Mouse (Mus musculus) liver, embryonic 13.5 days (tissue): Measurements from ENCODE around the gene Rab11fip5. TPM values are rescaled to one million over a fixed set of nuclear protein-coding genes. Genes with fewer than 3 reads are reported as not detected.
A peak's percentile ranks its signal among the peaks of the same experiment; 100 is the strongest.

Source experiments
- ATAC-seq: fragments of 200-750 bp; cut with Nextera tagmentation; 2 replicates; pipeline ENCODE4 v1.8.0; 2017; ENCODE audit warnings: low read depth, mild to moderate bottlenecking, moderate number of reproducible peaks, moderate library complexity
- DNase-seq: peaks from one replicate; pipeline ENCODE4 v3.0.0; 2022
- H3K27ac ChIP-seq: fragments of 300-500 bp; sonication (generic); 2 replicates; pipeline ENCODE4 v1.5.1; 2015; ENCODE audit warnings: moderate library complexity, mild to moderate bottlenecking, inconsistent platforms
- H3K27me3 ChIP-seq: fragments of 300-500 bp; sonication (generic); 2 replicates; pipeline ENCODE4 v1.6.1; 2015; ENCODE audit warnings: mild to moderate bottlenecking, inconsistent platforms
- H3K36me3 ChIP-seq: fragments of 300-500 bp; sonication (generic); 2 replicates; pipeline ENCODE4 v1.6.1; 2015; ENCODE audit warnings: mild to moderate bottlenecking, inconsistent platforms
- H3K4me1 ChIP-seq: fragments of 300-500 bp; sonication (generic); replicated peaks from 2 replicates; pipeline ENCODE4 v1.6.1; 2015; ENCODE audit warnings: inconsistent platforms
- H3K4me2 ChIP-seq: fragments of 300-500 bp; sonication (generic); 2 replicates; pipeline ENCODE4 v1.6.1; 2015; ENCODE audit warnings: inconsistent platforms, mild to moderate bottlenecking, moderate library complexity
- H3K4me3 ChIP-seq: fragments of 300-500 bp; sonication (generic); replicated peaks from 2 replicates; pipeline ENCODE4 v1.5.1; 2015; ENCODE audit warnings: mild to moderate bottlenecking, inconsistent platforms
- H3K9ac ChIP-seq: fragments of 300-500 bp; sonication (generic); 2 replicates; pipeline ENCODE4 v1.6.1; 2015; ENCODE audit warnings: mild to moderate bottlenecking, inconsistent platforms
- H3K9me3 ChIP-seq: fragments of 300-500 bp; sonication (generic); replicated peaks from 2 replicates; pipeline ENCODE4 v1.6.1; 2016; ENCODE audit warnings: inconsistent platforms
- WGBS: fragments of 180-500 bp; shearing (Covaris S2); methylation state at CpG from one replicate; pipeline ENCODE4 v1.1.7; 2015; ENCODE audit not compliant: insufficient replicate concordance; 5-methylcytosine and 5-hydroxymethylcytosine counted together
- polyA plus RNA-seq: library from polyadenylated mRNA; unstranded; fragments of >200 nt; fragmentation: Nextera tagmentation; extraction: Ambion mirVana; gene quantifications from 2 replicates; pipeline ENCODE4 v1.2.1, GENCODE M21; 2015

Rab11fip5 gene
- polyA plus RNA-seq, 1 experiment from 2014 or later: 0.71 TPM

DNA sequence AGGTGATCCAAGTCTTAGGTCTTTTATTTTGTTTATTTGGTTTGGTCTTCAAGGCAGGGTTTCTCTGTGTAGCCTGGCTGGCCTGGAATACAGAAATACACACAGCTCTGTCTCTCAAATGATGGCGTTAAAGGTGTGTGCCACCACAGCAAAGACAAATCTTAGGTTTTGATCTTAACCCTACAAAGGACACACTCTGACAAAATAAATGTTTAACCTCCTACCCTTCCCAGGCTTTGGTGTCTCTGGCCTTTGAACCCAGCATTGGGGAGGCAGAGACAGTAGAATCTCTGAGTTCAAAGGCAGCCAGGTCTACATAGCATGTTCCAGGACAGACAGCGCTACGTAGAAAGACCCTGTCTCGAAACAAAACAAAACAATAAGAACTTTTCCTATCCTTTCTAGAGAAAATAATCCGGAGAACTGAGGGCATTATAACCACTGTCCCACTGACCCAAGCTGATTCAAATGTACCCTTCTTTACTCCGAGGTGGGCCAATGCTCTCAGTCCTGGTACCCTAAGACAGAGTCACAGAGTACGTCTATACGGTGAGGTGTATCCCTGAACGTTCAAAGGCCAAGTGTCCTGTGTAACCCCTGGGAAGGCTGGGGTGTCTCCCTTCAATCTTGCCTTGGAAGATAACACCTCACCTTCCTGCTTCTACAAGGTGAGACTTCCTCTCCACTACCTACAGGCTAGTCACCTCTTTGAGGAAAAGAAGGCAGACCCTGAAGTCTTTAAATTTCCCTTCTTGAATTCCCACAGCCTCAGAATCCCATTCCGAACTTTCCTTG lies 1.2 kb downstream of the Rab11fip5 start:
- no peak for ATAC-seq

DNA sequence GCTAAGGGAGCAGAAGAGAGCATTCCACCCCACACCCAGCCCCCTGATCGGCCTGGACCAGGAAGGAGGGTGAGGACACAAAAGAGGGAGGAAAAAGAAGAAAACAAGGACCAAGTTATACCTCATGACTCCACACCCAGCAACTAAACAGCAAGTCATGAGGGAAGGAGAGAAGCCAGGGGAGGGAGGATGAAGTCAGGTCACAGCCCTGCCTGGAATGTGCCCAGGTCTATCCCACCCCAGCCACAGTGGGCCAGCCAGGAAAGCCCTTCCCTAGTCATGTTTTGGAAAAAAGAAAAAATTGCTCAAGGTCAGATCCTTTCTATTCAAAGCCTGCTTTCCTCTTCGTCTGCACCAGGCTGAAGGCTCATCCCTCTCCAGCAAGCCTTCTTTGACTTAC lies 1.9 kb downstream of the Rab11fip5 start:
- 64% methylated on average over 2 of the region's 2 CpGs for WGBS
- Histone ChIP-seq H3K27me3 (peaks cover 35% of the 10 kb centered on the region), H3K9ac (no peak overlapping the region), H3K4me1 (peaks cover 46% of the 10 kb centered on the region), H3K9me3 (no peaks in the 10 kb centered on the region), H3K4me3 (no peak overlapping the region), H3K27ac (no peak overlapping the region), H3K36me3 (no peaks in the 10 kb centered on the region), H3K4me2 (no peak overlapping the region)
- ATAC-seq (no peak), DNase-seq (no peak)

More for the DNA sequence above, 1.2 kb downstream of the Rab11fip5 start:
- H3K36me3 ChIP-seq: no peaks in the 10 kb centered on the region
- no peaks in the 10 kb centered on the region for H3K9me3 ChIP-seq
- peak overlapping the region; percentile 76; the same call in 1 of the 2 replicates for H3K9ac ChIP-seq
- peaks cover 50% of the 10 kb centered on the region for H3K4me1 ChIP-seq
- peaks cover 35% of the 10 kb centered on the region for H3K27me3 ChIP-seq
- peak overlapping the region; percentile 99 for H3K4me2 ChIP-seq
- peak overlapping the region; percentile 71 for H3K4me3 ChIP-seq
- no peak overlapping the region for H3K27ac ChIP-seq
- WGBS: 72% methylated on average over 10 of the region's 10 CpGs
- no peak for DNase-seq

- Histone ChIP-seq H3K27ac (no peak overlapping the region), H3K9ac (no peak overlapping the region), H3K4me3 (no peak overlapping the region), H3K27me3 (peaks cover 35% of the 10 kb centered on the region), H3K9me3 (no peaks in the 10 kb centered on the region), H3K36me3 (no peaks in the 10 kb centered on the region), H3K4me1 (peaks cover 46% of the 10 kb centered on the region), H3K4me2 (no peak overlapping the region)
- DNase-seq: no peak
- ATAC-seq: no peak
- WGBS: 77% methylated on average over 6 of the region's 6 CpGs
These were observed 2.5 kb downstream of the Rab11fip5 start for GRCm38 (mm10) chr6:85371859-85372405.

GRCm38 (mm10) chr6:85370666-85371430 lies 3.6 kb downstream of the Rab11fip5 start:
- Histone ChIP-seq H3K27ac (no peak overlapping the region), H3K4me2 (no peak overlapping the region), H3K4me1 (peaks cover 47% of the 10 kb centered on the region), H3K27me3 (peaks cover 35% of the 10 kb centered on the region), H3K9me3 (no peaks in the 10 kb centered on the region), H3K36me3 (no peaks in the 10 kb centered on the region), H3K4me3 (no peak overlapping the region), H3K9ac (no peak overlapping the region)
- ATAC-seq (no peak), DNase-seq (no peak)
- WGBS: 78% methylated on average over 9 of the region's 9 CpGs

GRCm38 (mm10) chr6:85370041-85370440 lies 4.4 kb downstream of the Rab11fip5 start:
- ATAC-seq (no peak), DNase-seq (no peak)
- no peak overlapping the region for H3K4me2 ChIP-seq
- H3K9ac ChIP-seq: no peak overlapping the region
- H3K4me1 ChIP-seq: peaks cover 42% of the 10 kb centered on the region
- H3K4me3 ChIP-seq: no peak overlapping the region
- no peak overlapping the region for H3K27ac ChIP-seq
- peaks cover 34% of the 10 kb centered on the region for H3K27me3 ChIP-seq
- WGBS: 55% methylated on average over 5 of the region's 5 CpGs
- no peaks in the 10 kb centered on the region for H3K36me3 ChIP-seq
- H3K9me3 ChIP-seq: no peaks in the 10 kb centered on the region

DNA sequence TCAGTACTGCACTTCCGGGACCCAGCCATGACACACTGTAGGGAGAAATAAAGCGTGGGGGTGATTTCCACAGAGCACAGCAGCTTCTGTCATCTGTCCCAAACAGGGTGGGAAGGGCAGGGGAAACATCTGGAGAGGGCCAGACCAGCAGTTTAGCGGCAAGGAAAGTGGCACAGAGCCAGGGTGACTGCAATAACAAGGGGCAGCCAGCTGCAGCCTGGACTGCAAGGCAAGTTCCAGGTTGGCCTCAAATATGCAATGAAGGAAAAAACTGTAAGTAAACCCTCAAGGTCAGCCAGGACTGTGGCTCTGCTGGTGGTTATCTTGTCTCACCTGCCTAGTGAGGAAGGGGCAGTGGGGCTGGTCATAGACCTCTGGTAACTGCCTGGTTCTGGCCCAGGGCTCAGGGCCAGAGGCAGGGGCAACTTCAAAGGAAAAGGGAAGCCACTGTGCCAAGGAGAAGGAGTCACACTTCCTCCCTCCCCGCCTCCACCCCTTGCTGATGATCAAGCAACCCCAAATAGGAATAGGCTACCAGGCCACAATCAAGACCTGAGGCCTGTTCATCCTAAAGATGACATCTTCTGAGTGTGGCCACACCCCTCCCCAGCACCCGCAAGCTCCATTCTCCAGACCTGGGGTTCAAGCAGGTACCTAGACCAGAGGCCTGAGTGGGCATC lies 5.1 kb downstream of the Rab11fip5 start:
- H3K27me3 ChIP-seq: peaks cover 36% of the 10 kb centered on the region
- H3K36me3 ChIP-seq: no peaks in the 10 kb centered on the region
- no peak overlapping the region for H3K4me3 ChIP-seq
- H3K4me1 ChIP-seq: peaks cover 37% of the 10 kb centered on the region
- no peak for DNase-seq
- no peak for ATAC-seq
- H3K4me2 ChIP-seq: no peak overlapping the region
- no peak overlapping the region for H3K9ac ChIP-seq
- 58% methylated on average over 5 of the region's 5 CpGs for WGBS
- H3K9me3 ChIP-seq: no peaks in the 10 kb centered on the region
- no peak overlapping the region for H3K27ac ChIP-seq

DNA sequence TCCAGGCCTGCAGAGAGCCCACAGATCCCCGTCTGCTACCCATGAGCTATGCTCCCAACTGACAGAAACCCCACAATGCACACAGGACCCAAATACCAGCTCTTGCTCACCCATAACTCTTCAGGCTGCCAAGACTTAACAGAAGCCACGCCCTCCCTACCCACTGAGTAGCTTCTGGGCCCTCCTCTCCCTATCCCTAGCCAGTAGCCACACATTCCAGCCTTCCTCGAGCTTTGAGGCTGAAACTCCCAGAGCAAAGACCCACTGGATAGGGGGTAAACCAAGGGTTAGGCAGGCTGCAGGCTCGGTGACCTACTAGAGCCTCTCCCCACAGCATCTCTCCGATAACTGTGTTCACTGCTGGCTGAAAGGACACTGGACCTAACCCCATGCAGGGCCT lies 5.7 kb downstream of the Rab11fip5 start:
- Histone ChIP-seq H3K36me3 (no peaks in the 10 kb centered on the region), H3K27me3 (peaks cover 31% of the 10 kb centered on the region), H3K4me1 (peaks cover 31% of the 10 kb centered on the region), H3K9me3 (no peaks in the 10 kb centered on the region), H3K9ac (no peak overlapping the region), H3K4me2 (no peak overlapping the region), H3K4me3 (no peak overlapping the region), H3K27ac (no peak overlapping the region)
- DNase-seq (no peak), ATAC-seq (no peak)
- 63% methylated on average over 5 of the region's 5 CpGs for WGBS

- no peak for ATAC-seq
- H3K4me3 ChIP-seq: no peak overlapping the region
- peaks cover 26% of the 10 kb centered on the region for H3K27me3 ChIP-seq
- 81% methylated on average over 1 of the region's 1 CpGs for WGBS
- H3K4me1 ChIP-seq: peaks cover 26% of the 10 kb centered on the region
- no peaks in the 10 kb centered on the region for H3K9me3 ChIP-seq
- no peak overlapping the region for H3K4me2 ChIP-seq
- no peaks in the 10 kb centered on the region for H3K36me3 ChIP-seq
- H3K9ac ChIP-seq: no peak overlapping the region
- no peak for DNase-seq
- H3K27ac ChIP-seq: no peak overlapping the region
These were observed 6.3 kb downstream of the Rab11fip5 start for GRCm38 (mm10) chr6:85368166-85368565.

DNA sequence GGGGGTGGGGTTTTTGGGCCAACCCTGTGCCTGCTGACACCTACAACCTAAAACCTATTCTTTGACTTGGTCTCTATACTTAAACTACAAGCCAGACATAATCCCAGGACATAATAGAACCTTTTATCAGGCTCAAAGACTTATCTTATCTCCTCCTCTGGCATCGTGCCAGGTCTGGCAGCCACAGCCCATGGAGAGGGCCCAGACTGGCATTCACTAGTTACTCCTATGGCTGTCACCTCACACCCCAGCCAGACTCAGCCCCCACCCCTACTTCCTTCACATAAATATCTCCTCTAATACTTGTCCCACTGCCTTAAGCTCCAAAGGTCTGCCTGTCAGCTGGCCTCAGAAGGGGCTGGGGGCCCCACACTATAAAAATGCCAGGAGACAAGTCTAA lies 8.0 kb downstream of the Rab11fip5 start:
- no peaks in the 10 kb centered on the region for H3K9me3 ChIP-seq
- H3K9ac ChIP-seq: no peak overlapping the region
- no peaks in the 10 kb centered on the region for H3K36me3 ChIP-seq
- peaks cover 25% of the 10 kb centered on the region for H3K4me1 ChIP-seq
- no peak overlapping the region for H3K4me3 ChIP-seq
- 23% methylated on average over 1 of the region's 1 CpGs for WGBS
- peaks cover 12% of the 10 kb centered on the region; the same call in 1 of the 2 replicates for H3K27me3 ChIP-seq
- no peak overlapping the region for H3K4me2 ChIP-seq
- DNase-seq (no peak), ATAC-seq (no peak)
- no peak overlapping the region for H3K27ac ChIP-seq

GRCm38 (mm10) chr6:85364439-85364838 lies 10.0 kb downstream of the Rab11fip5 start:
- DNase-seq (no peak), ATAC-seq (no peak)
- peaks cover 22% of the 10 kb centered on the region for H3K4me1 ChIP-seq
- no peaks in the 10 kb centered on the region for H3K36me3 ChIP-seq
- no peak overlapping the region for H3K9ac ChIP-seq
- 53% methylated on average over 5 of the region's 5 CpGs for WGBS
- H3K9me3 ChIP-seq: no peaks in the 10 kb centered on the region
- H3K27ac ChIP-seq: no peak overlapping the region
- no peak overlapping the region for H3K4me2 ChIP-seq
- no peak overlapping the region for H3K4me3 ChIP-seq
- 0 out of 2 replicates have a peak, but pooled peaks cover 4% of the 10 kb centered on the region for H3K27me3 ChIP-seq

- H3K4me2 ChIP-seq: no peak overlapping the region
- no peaks in the 10 kb centered on the region for H3K9me3 ChIP-seq
- 0 out of 2 replicates have a peak, but pooled peaks cover 4% of the 10 kb centered on the region for H3K27me3 ChIP-seq
- peaks cover 18% of the 10 kb centered on the region; the same call in 1 of the 2 replicates for H3K4me1 ChIP-seq
- H3K9ac ChIP-seq: no peak overlapping the region
- 69% methylated on average over 4 of the region's 4 CpGs for WGBS
- no peak overlapping the region for H3K4me3 ChIP-seq
- H3K36me3 ChIP-seq: no peaks in the 10 kb centered on the region
- DNase-seq (no peak), ATAC-seq (no peak)
- H3K27ac ChIP-seq: no peak overlapping the region
These were observed 10.6 kb downstream of the Rab11fip5 start for GRCm38 (mm10) chr6:85363906-85364260.
